In the genomic region with DNA sequence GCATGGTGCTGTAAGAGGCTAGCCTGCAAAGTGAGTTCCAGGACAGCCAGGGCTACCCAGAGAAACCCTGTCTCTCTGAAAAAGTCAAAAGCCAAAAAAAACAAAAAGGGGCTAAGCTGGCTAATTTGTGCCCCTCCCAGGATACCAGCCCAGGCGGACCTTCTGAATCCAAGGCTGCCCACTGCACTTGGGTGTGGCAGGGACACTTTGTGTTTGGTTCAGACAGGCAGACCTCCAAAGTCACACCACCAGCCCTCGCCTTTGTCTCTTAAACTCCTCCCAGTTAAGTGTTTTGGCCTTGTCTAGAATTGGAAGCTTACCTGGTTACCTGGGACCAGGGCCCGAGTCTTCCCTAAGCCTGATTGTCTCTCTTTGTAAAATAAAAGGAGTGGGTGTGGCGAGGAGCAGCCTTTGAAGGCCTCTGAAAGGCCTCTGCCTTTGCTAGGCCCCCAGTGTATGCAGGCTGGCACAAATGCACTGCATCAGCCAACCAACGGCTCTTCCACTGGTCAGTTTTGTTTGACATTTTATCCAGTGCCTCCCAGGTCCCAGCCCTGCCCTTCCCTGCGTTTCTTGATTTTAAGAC, we compare ENCODE assay signal across 15 mouse cellular contexts. TPM values are rescaled to one million over a fixed set of nuclear protein-coding genes. Genes with fewer than 3 reads are reported as not detected.
DNase-seq lines count a peak whose midpoint lies in the region; ATAC-seq and TF ChIP-seq lines count a peak whose summit lies in the region.
"Had no signal": no experiment of that assay in that cellular context is flagged by ENCODE, and none has a peak within 500 bp of the region (broad histone marks: within the 10 kb centered on the region; RNA-seq: fewer than 3 reads in every experiment).

No protein-coding gene starts in this region.

- H3K9me3 ChIP-seq in forebrain, embryonic 10.5 days: 0 out of 2 replicates have a peak, but pooled peaks cover 3% of the 10 kb centered on the region
- H3K9me3 ChIP-seq in forebrain, embryonic 11.5 days (ENCODE audit: control insufficient read depth, low read length): no peaks in the 10 kb centered on the region
- no peaks in the 10 kb centered on the region for H3K9me3 ChIP-seq in midbrain, embryonic 15.5 days
- H3K9me3 ChIP-seq: liver, embryonic 15.5 days had no signal

- DNase-seq in forebrain, embryonic 10.5 days (ENCODE audit: extremely low spot score, low spot score): no peak
- no peak for DNase-seq in forebrain, embryonic 11.5 days (ENCODE audit: low spot score)
- DNase-seq in layer of hippocampus, adult 2 months (ENCODE audit: low spot score in 2 of 2): no peak
- DNase-seq in layer of hippocampus, adult 11-12 months (ENCODE audit: low spot score): no peak
- peak; percentile 95 for DNase-seq in ZHBTc4 (ENCODE audit: low read depth, low spot score)
- DNase-seq in thymus, postnatal 25 days: no peak
- DNase-seq in adrenal gland, adult 18-20 months (ENCODE audit: low spot score in 2 of 2): no peak
- DNase-seq: cerebellum, adult 11-12 months; heart, postnatal 10 days; kidney, postnatal 25 days; lung, postnatal 36 days; right cerebral cortex, postnatal 14 days; thymus, postnatal 36 days had no signal

- H3K36me3 ChIP-seq in forebrain, embryonic 10.5 days (replicated peaks): peaks cover 57% of the 10 kb centered on the region
- no peaks in the 10 kb centered on the region for H3K36me3 ChIP-seq in forebrain, embryonic 11.5 days (ENCODE audit: control insufficient read depth, insufficient read depth, low read length)
- H3K36me3 ChIP-seq in midbrain, embryonic 15.5 days (replicated peaks): 0 out of 2 replicates have a peak, but pooled peaks cover 3% of the 10 kb centered on the region

- H3K4me1 ChIP-seq in forebrain, embryonic 10.5 days: peaks cover 68% of the 10 kb centered on the region
- H3K4me1 ChIP-seq in forebrain, embryonic 11.5 days (replicated peaks; ENCODE audit: control insufficient read depth, insufficient read depth, low read length): peaks cover 19% of the 10 kb centered on the region
- peaks cover 48% of the 10 kb centered on the region for H3K4me1 ChIP-seq in midbrain, embryonic 15.5 days

- H3K4me2 ChIP-seq in forebrain, embryonic 11.5 days (ENCODE audit: low read depth, low read length, severe bottlenecking): no peak overlapping the region
- no peak overlapping the region for H3K4me2 ChIP-seq in midbrain, embryonic 15.5 days
- H3K4me2 ChIP-seq: liver, embryonic 15.5 days had no signal

- H3K27ac ChIP-seq in forebrain, embryonic 10.5 days: peak overlapping the region; percentile 62
- H3K27ac ChIP-seq in forebrain, embryonic 11.5 days (ENCODE audit: low read depth, low read length): no peak overlapping the region
- H3K27ac ChIP-seq in layer of hippocampus, adult 2 months: peak overlapping the region; percentile 61
- peak overlapping the region; percentile 0; the same call in 1 of the 2 replicates for H3K27ac ChIP-seq in midbrain, embryonic 15.5 days
- H3K27ac ChIP-seq: liver, embryonic 15.5 days had no signal

- no peak overlapping the region for H3K9ac ChIP-seq in forebrain, embryonic 11.5 days (ENCODE audit: low read length)
- H3K9ac ChIP-seq in midbrain, embryonic 15.5 days: no peak overlapping the region
- H3K9ac ChIP-seq: liver, embryonic 15.5 days had no signal

- 49% methylated on average over 6 of the region's 6 CpGs for WGBS in forebrain, embryonic 10.5 days
- WGBS in forebrain, embryonic 11.5 days: 37% methylated on average over 6 of the region's 6 CpGs
- WGBS in midbrain, embryonic 15.5 days: 43% methylated on average over 6 of the region's 6 CpGs

- no peak for TF ChIP-seq CTCF in layer of hippocampus, adult 2 months (conservative IDR thresholded peaks at IDR 0.05)

- H3K27me3 ChIP-seq in forebrain, embryonic 10.5 days (ENCODE audit: poor library complexity, severe bottlenecking): no peaks in the 10 kb centered on the region
- no peaks in the 10 kb centered on the region for H3K27me3 ChIP-seq in forebrain, embryonic 11.5 days (ENCODE audit: control insufficient read depth, insufficient read depth, low read length)
- no peaks in the 10 kb centered on the region for H3K27me3 ChIP-seq in midbrain, embryonic 15.5 days (replicated peaks)
- H3K27me3 ChIP-seq: liver, embryonic 15.5 days had no signal

- H3K4me3 ChIP-seq in forebrain, embryonic 10.5 days: no peak overlapping the region
- no peak overlapping the region for H3K4me3 ChIP-seq in forebrain, embryonic 11.5 days (ENCODE audit: low read depth, low read length)
- H3K4me3 ChIP-seq in layer of hippocampus, adult 2 months: no peak overlapping the region
- no peak overlapping the region for H3K4me3 ChIP-seq in midbrain, embryonic 15.5 days
- H3K4me3 ChIP-seq: liver, embryonic 15.5 days had no signal

- no peak for ATAC-seq in forebrain, embryonic 11.5 days (replicated peaks; ENCODE audit: low FRiP score)
- no peak for ATAC-seq in midbrain, embryonic 15.5 days (replicated peaks)

RNA-seq across cellular contexts. Expression of a gene that starts 26.6 kb away (rescaled TPM):
- 42.4 and 47.0 TPM in 2 replicates for polyA plus RNA-seq in forebrain, embryonic 10.5 days (2016; fragmentation: Nextera tagmentation; extraction: Ambion mirVana)
- polyA plus RNA-seq in forebrain, embryonic 11.5 days (2014; fragmentation: Nextera tagmentation; extraction: Ambion mirVana): 44.2 and 49.3 TPM in 2 replicates
- 100 to 1,000 TPM; 136 to 138 TPM for total RNA-seq in layer of hippocampus, adult 2 months (2021)
- 117 and 123 TPM in 2 replicates for polyA plus RNA-seq in midbrain, embryonic 15.5 days (2015; fragmentation: Nextera tagmentation; extraction: Ambion mirVana)
- 100 to 1,000 TPM; 209 to 474 TPM for total RNA-seq in adrenal gland, adult 18-20 months (2021)
